Mouse (Mus musculus) CH12.LX (cell line): ENCODE data around the gene Bpifa1. TPM values are rescaled to one million over a fixed set of nuclear protein-coding genes. Genes with fewer than 3 reads are reported as not detected.

ENCODE experiments used
- DNase-seq: peaks from one replicate; pipeline ENCODE4 v3.0.0-alpha.2; 2013; ENCODE audit errors: extremely low read depth
- H3K27ac ChIP-seq: 2 replicates; pipeline ENCODE4 v1.5.1; 2012; ENCODE audit warnings: low read depth, mild to moderate bottlenecking, control low read depth, moderate library complexity; ENCODE audit not compliant: insufficient read depth
- H3K27me3 ChIP-seq: replicated peaks from 2 replicates; pipeline ENCODE3; 2012; ENCODE audit warnings: inconsistent platforms
- H3K36me3 ChIP-seq, 2 experiments: replicated peaks in 1 of 2; 2 replicates each; pipeline versions ENCODE3 to v1.6.1; 2012; ENCODE audit warnings: inconsistent platforms in 1 of 2, low read length in 1 of 2, mild to moderate bottlenecking in 1 of 2, mixed read lengths in 1 of 2, moderate library complexity in 1 of 2; ENCODE audit not compliant: control insufficient read depth in 1 of 2, insufficient read depth in 1 of 2
- H3K4me1 ChIP-seq, 2 experiments: 2 replicates each; pipeline ENCODE4 v1.6.1; 2012; ENCODE audit warnings: inconsistent platforms in 1 of 2, moderate library complexity in 1 of 2; ENCODE audit not compliant: insufficient read depth in 2 of 2, control insufficient read depth in 1 of 2
- H3K4me2 ChIP-seq: 2 replicates; pipeline ENCODE4 v1.6.1; 2012; ENCODE audit warnings: low read depth, mild to moderate bottlenecking, control low read depth; ENCODE audit not compliant: poor library complexity, insufficient read depth, severe bottlenecking
- H3K4me3 ChIP-seq, 3 experiments: fragments of 150-350 bp in 1 of 3; sonication (generic) in 1 of 3; replicated peaks in 1 of 3; 2 replicates each; pipeline versions ENCODE3 to v1.5.1; 2011 to 2012; ENCODE audit warnings: low read depth in 2 of 3, low read length in 2 of 3, mild to moderate bottlenecking in 2 of 3, moderate library complexity in 2 of 3, control low read depth in 1 of 3, improper control_type of control experiment in 1 of 3, inconsistent platforms in 1 of 3, mixed read lengths in 1 of 3; ENCODE audit not compliant: poor library complexity in 1 of 3
- H3K79me2 ChIP-seq: replicated peaks from 2 replicates; pipeline ENCODE4 v1.6.1; 2012; ENCODE audit warnings: mild to moderate bottlenecking, moderate library complexity; ENCODE audit not compliant: control insufficient read depth, poor library complexity, insufficient read depth, severe bottlenecking; ENCODE audit errors: extremely low read depth
- H3K9ac ChIP-seq: 2 replicates; pipeline ENCODE4 v1.6.1; 2012; ENCODE audit warnings: low read depth, mild to moderate bottlenecking, control low read depth, moderate library complexity; ENCODE audit not compliant: insufficient read depth
- H3K9me3 ChIP-seq: replicated peaks from 2 replicates; pipeline ENCODE3; 2012; ENCODE audit warnings: low read length, inconsistent platforms, mixed read lengths
- BHLHE40 ChIP-seq: IDR thresholded peaks from 2 replicates; pipeline ENCODE4 v1.6.1; 2011; ENCODE audit warnings: mild to moderate bottlenecking, low read depth, low read length, improper control_type of control experiment
- CHD1 ChIP-seq: IDR thresholded peaks from 2 replicates; pipeline ENCODE4 v1.6.1; 2012; ENCODE audit warnings: low read depth, low read length, improper control_type of control experiment, inconsistent platforms
- CHD2 ChIP-seq: IDR thresholded peaks from 2 replicates; pipeline ENCODE4 v1.6.1; 2011; ENCODE audit warnings: low read length, improper control_type of control experiment
- CTCF ChIP-seq, 2 experiments: IDR thresholded peaks in 1 of 2; conservative IDR thresholded peaks in 1 of 2; 2 replicates each; pipeline ENCODE4 v1.5.1; 2011 to 2012; ENCODE audit warnings: low read depth in 2 of 2, low read length in 2 of 2, improper control_type of control experiment in 1 of 2, inconsistent platforms in 1 of 2, mild to moderate bottlenecking in 1 of 2, moderate library complexity in 1 of 2
- EP300 ChIP-seq: IDR thresholded peaks from 2 replicates; pipeline ENCODE4 v1.6.1; 2011; ENCODE audit warnings: low read length, improper control_type of control experiment
- ETS1 ChIP-seq: conservative IDR thresholded peaks from 2 replicates; pipeline ENCODE4 v1.6.1; 2012; ENCODE audit warnings: low read depth, mild to moderate bottlenecking, inconsistent platforms, low read length, improper control_type of control experiment, moderate library complexity
- GABPA ChIP-seq: IDR thresholded peaks from 2 replicates; pipeline ENCODE4 v1.6.1; 2012; ENCODE audit warnings: low read depth, low read length, improper control_type of control experiment, inconsistent platforms; ENCODE audit not compliant: insufficient replicate concordance
- HCFC1 ChIP-seq: IDR thresholded peaks from 2 replicates; pipeline ENCODE4 v1.6.1; 2012; ENCODE audit warnings: low read depth, mild to moderate bottlenecking, inconsistent platforms, low read length, improper control_type of control experiment
- IRF4 ChIP-seq: IDR thresholded peaks from 2 replicates; pipeline ENCODE4 v1.6.1; 2014; ENCODE audit warnings: low read depth, mild to moderate bottlenecking, inconsistent platforms, low read length, improper control_type of control experiment
- JUN ChIP-seq: IDR thresholded peaks from 2 replicates; pipeline ENCODE4 v1.6.1; 2011; ENCODE audit warnings: low read depth, mild to moderate bottlenecking, low read length, improper control_type of control experiment, moderate library complexity; ENCODE audit not compliant: insufficient read depth
- JUND ChIP-seq: conservative IDR thresholded peaks from 2 replicates; pipeline ENCODE4 v1.6.1; 2011; ENCODE audit warnings: low read depth, low read length, improper control_type of control experiment
- MAX ChIP-seq: IDR thresholded peaks from 2 replicates; pipeline ENCODE4 v1.6.1; 2011; ENCODE audit warnings: low read length, improper control_type of control experiment
- NRF1 ChIP-seq: IDR thresholded peaks from 2 replicates; pipeline ENCODE4 v1.6.1; 2014; ENCODE audit warnings: low read depth, mild to moderate bottlenecking, inconsistent platforms, low read length, improper control_type of control experiment, moderate library complexity
- PAX5 ChIP-seq: IDR thresholded peaks from 2 replicates; pipeline ENCODE4 v1.6.1; 2012; ENCODE audit warnings: low read length, inconsistent platforms, mixed read lengths
- POLR2AphosphoS2 ChIP-seq: IDR thresholded peaks from 2 replicates; pipeline ENCODE4 v1.6.1; 2011; ENCODE audit warnings: low read depth, low read length, improper control_type of control experiment
- RAD21 ChIP-seq: IDR thresholded peaks from 2 replicates; pipeline ENCODE4 v1.6.1; 2011; ENCODE audit warnings: low read depth, mild to moderate bottlenecking, low read length, improper control_type of control experiment, moderate library complexity
- RCOR1 ChIP-seq: conservative IDR thresholded peaks from 2 replicates; pipeline ENCODE4 v1.6.1; 2012; ENCODE audit warnings: low read depth, mild to moderate bottlenecking, inconsistent platforms, low read length, improper control_type of control experiment
- SMC3 ChIP-seq: IDR thresholded peaks from 2 replicates; pipeline ENCODE4 v1.6.1; 2011; ENCODE audit warnings: low read depth, low read length, improper control_type of control experiment
- TBP ChIP-seq: conservative IDR thresholded peaks from 2 replicates; pipeline ENCODE4 v1.6.1; 2011; ENCODE audit warnings: low read depth, low read length, improper control_type of control experiment
- USF2 ChIP-seq: conservative IDR thresholded peaks from 2 replicates; pipeline ENCODE4 v1.6.1; 2011; ENCODE audit warnings: low read depth, low read length, improper control_type of control experiment
- ZKSCAN1 ChIP-seq: IDR thresholded peaks from 2 replicates; pipeline ENCODE4 v1.6.1; 2012; ENCODE audit warnings: low read depth, inconsistent platforms, low read length, improper control_type of control experiment, borderline replicate concordance
- ZNF384 ChIP-seq: IDR thresholded peaks from 2 replicates; pipeline ENCODE4 v1.6.1; 2012; ENCODE audit warnings: low read depth, low read length, improper control_type of control experiment, inconsistent platforms
- dilution Hi-C: fragments of 300-500 bp; cut with MboI; formaldehyde crosslinking; loops from 2 replicates; pipeline ENCODE4 v1.14.3; 2020; ENCODE audit warnings: low sequenced_read_pairs; ENCODE audit not compliant: extremely low pct_unique_long_range_greater_than_20kb, extremely low pct_ligation_motif_present
- in situ Hi-C: fragments of 300-500 bp; cut with MboI; formaldehyde crosslinking; loops from 3 replicates; pipeline ENCODE4 v1.14.3; 2019; ENCODE audit warnings: low sequenced_read_pairs, low pct_ligation_motif_present, low pct_unique_long_range_greater_than_20kb, mixed read lengths
- polyA plus RNA-seq: library from polyadenylated mRNA; unstranded; fragments of >175 nt; gene quantifications from 2 replicates; pipeline ENCODE4 v1.2.1, GENCODE M21; 2012; ENCODE audit warnings: low read depth; ENCODE audit not compliant: insufficient read length
- total RNA-seq, 2 experiments: library from RNA; depleted of rRNA; stranded (reverse); fragments of 300-350 nt in 1 of 2; fragments of >200 nt in 1 of 2; gene quantifications; 2 replicates each; pipeline ENCODE4 v1.2.3; 2012 to 2014

Gene Bpifa1
- total RNA-seq (2012; rRNA removed) (not detected in 2 replicates), total RNA-seq (2014; rRNA removed) (not detected in 2 replicates), polyA plus RNA-seq (not detected in 2 replicates)

DNA sequence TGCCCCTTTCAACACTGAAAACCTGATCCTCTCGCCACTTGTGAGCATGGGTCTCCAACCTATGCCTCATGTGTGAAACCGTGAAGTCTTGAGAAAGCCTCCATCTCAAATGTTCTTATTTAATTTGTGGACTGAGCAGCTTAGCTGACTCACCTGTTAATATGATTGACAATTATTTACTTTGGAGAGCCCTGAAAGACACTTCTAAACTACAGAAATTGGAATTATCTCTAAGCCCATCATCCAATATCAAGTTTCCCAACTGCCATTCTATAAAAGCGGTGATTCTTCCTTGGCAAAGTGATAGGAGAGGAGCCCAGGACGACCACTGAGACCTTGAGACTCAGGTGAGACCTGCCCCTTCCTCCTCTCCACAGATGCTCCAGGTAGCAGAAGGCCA is at the start of gene Bpifa1:
Bpifa1 (plus strand) TSS at position 301 of the 400 bp plus-strand sequence.
- Histone ChIP-seq H3K36me3 (no peaks in the 10 kb centered on the region), H3K9ac (no peak within 1 kb of the TSS), H3K4me2 (no peak within 1 kb of the TSS), H3K79me2 (no peaks in the 10 kb centered on the region), H3K27me3 (peaks cover 96% of the 10 kb centered on the region), H3K4me1 (no peaks in the 10 kb centered on the region), H3K9me3 (no peaks in the 10 kb centered on the region), H3K4me3 (no peak within 1 kb of the TSS), H3K27ac (no peak within 1 kb of the TSS)
- in situ Hi-C loops (no loop called here), dilution Hi-C loops (no loop called here)
- TF ChIP-seq HCFC1: no peak
- TF ChIP-seq JUND: no peak
- no peak for TF ChIP-seq CHD2
- TF ChIP-seq ETS1: no peak
- TF ChIP-seq PAX5: no peak
- no peak for TF ChIP-seq SMC3
- no peak for TF ChIP-seq BHLHE40
- no peak for TF ChIP-seq NRF1
- no peak for TF ChIP-seq IRF4
- TF ChIP-seq GABPA: no peak
- TF ChIP-seq TBP: no peak
- no peak for TF ChIP-seq POLR2AphosphoS2
- TF ChIP-seq EP300: no peak
- TF ChIP-seq ZNF384: no peak
- TF ChIP-seq JUN: no peak
- TF ChIP-seq MAX: no peak
- TF ChIP-seq CHD1: no peak
- DNase-seq: no peak

DNA sequence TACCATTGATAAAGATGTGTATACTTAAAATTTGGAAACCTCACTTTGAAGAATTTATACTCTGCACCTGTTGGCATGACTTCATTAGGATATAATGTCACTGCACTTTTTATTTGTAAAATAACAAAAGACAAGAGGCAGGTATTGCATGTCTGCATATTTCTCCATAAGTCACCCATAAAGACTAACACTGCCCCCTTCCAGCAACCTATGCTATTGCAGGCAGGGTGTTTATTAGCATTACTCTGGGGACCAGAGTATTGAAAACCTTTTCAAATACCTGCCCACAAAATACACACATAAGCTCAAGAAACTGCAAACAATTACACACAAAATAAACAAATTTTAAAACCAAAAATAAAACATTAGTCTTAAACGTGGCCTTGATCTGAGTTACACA is 44.9 kb upstream of the Bpifa1 start:
- no peaks in the 10 kb centered on the region for H3K9me3 ChIP-seq
- TF ChIP-seq ZKSCAN1 (no peak), POLR2AphosphoS2 (no peak), RAD21 (peak; percentile 55), SMC3 (peak; percentile 30; the same call in 1 of the 2 replicates), USF2 (no peak), RCOR1 (no peak), CTCF (conservative IDR thresholded peaks at IDR 0.05 in 1 of 2, IDR thresholded peaks at IDR 0.05 in 1 of 2; ENCODE audit: low read depth in 2 of 2, low read length in 2 of 2) (peak in 1 of 2 experiments; percentile 71; a peak in 2 of 4 replicates)
- TF ChIP-seq, all 38 proteins: peak for 3
- H3K4me3 ChIP-seq: no peak overlapping the region
- no peaks in the 10 kb centered on the region for H3K36me3 ChIP-seq
- peaks cover 45% of the 10 kb centered on the region for H3K27me3 ChIP-seq
- no peak overlapping the region for H3K27ac ChIP-seq
- H3K4me1 ChIP-seq: no peaks in the 10 kb centered on the region
- in situ Hi-C loops (no loop called here), dilution Hi-C loops (no loop called here)
- H3K9ac ChIP-seq: no peak overlapping the region
- no peak overlapping the region for H3K4me2 ChIP-seq
- no peaks in the 10 kb centered on the region for H3K79me2 ChIP-seq
- peak; percentile 7 for DNase-seq
